Mouse (Mus musculus) liver, embryonic 14.5 days (tissue): ENCODE data around the gene Upb1.

Experiments
- CTCF ChIP-seq: IDR thresholded peaks from 2 replicates; pipeline ENCODE4 v1.5.1; 2016; ENCODE audit warnings: antibody characterized with exemption, low read depth, control low read depth
- EP300 ChIP-seq: IDR thresholded peaks from 2 replicates; pipeline ENCODE4 v1.6.1; 2016; ENCODE audit warnings: antibody characterized with exemption, low read depth

GRCm38 (mm10) chr10:75445030-75445429 is 44.1 kb downstream of the Upb1 start:
- TF ChIP-seq EP300 (no peak), CTCF (no peak)
